Mouse (Mus musculus) gastrocnemius, adult 18-20 months (tissue): ENCODE results near the gene Itga9. TPM values are rescaled to one million over a fixed set of nuclear protein-coding genes. Genes with fewer than 3 reads are reported as not detected.
A peak's percentile ranks its signal among the peaks of the same experiment; 100 is the strongest.

Experiments used
- DNase-seq: peaks from one replicate; pipeline ENCODE4 v3.0.0; 2021; ENCODE audit warnings: low spot score
- total RNA-seq, 2 experiments: library from RNA; stranded (reverse); gene quantifications; 2 replicates each; pipeline ENCODE4 v1.2.3; 2021

Gene Itga9
- total RNA-seq, 2 experiments from 2014 or later = 3.3 to 5.2 TPM

DNA sequence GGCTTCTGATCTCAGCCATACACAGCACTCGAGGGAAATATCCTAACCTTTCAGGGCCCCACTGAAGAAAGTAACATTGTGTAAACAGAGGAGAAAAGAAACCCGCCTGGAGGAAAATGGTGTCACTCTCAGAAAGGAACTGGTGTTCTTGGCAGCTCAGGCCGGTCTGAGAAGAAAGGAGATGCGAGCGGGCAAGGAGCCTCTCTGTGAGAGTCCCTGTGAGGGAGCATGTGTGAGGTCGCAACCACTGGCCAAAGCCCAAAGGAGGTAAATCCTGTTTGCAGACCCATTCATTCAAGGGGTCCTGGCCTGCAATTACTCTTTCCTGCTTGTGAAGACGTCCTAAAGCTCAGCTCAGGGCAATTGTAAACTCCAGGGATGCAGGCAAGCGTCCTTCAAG lies 308.1 kb downstream of the Itga9 start:
- DNase-seq = no peak

DNA sequence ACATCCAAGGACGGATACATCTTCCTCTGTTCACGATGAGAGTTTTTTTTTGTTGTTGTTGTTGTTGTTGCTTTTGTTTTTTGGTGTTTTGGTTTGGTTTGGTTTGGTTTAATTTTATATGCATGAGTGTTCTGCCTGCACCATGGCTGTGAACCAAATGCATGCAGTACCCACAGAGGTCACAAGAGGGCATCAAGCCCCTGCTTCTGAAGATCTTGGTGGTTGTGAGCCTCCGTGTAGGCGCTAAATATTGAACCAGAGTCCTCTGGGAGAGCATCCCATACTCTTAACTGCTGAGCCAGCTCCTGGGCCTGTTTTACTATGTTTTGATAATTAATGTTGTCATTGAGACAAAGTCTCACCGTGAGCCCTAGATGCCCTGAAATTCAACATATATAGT lies 308.8 kb downstream of the Itga9 start:
- no peak for DNase-seq

DNA sequence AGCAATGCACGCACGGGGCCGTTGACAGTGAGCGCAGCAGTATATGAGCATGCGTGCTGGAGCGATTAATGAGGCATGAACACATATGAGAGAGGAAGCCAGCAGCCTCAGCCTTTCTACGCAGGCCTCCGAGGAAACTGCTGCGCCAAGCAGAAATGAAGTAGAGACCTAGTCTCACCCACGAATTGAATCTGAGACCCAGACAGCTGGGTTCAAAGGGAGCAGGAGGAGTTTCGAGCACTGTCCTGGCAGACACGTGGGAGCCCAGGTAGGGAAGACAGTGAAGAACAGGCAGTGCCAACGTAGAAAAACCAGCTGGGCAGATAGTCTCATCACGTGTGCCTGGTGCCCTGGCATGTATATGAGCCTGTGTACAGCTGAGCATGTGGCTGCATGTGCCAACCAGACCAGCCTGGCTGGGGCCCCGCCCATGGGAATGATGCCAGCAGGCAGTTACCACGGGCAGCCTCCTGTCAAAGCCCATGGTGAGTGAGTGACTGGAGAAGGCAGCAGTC lies 313.2 kb downstream of the Itga9 start:
- DNase-seq = no peak

DNA sequence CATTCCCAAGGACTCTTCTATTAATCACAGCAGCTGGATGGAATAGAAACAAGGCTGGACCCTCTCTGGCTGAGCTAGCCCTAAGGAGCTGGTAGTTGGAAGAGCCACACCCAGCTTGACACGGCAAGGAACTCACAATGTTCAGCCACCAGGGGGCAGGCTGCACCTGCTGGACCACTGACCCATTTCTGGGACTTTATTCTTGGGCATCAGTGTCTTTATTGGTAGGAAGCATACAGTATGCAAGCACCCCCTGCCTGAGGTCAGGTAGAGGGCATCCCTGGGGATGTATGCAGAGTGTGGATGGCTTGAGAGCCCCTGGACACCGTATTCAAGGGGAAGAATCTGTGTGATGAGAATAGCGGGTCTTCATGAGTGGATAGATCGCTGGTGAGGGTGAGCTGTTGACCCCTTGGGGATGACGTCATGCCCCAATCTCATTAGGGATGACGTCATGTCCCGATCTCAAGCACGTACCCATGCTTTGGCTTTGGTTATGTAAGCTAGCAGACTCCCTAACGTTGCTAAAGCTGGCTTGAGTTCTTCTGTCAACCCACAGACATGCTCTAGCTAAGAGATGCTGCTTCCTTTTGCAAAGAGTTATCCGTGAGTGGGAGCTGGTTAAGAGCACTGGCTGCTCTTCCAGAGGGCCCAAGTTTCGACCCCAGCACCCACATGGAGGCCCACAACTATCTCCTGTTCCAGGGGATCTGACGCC lies 314.5 kb downstream of the Itga9 start:
- DNase-seq = peak; percentile 77

DNA sequence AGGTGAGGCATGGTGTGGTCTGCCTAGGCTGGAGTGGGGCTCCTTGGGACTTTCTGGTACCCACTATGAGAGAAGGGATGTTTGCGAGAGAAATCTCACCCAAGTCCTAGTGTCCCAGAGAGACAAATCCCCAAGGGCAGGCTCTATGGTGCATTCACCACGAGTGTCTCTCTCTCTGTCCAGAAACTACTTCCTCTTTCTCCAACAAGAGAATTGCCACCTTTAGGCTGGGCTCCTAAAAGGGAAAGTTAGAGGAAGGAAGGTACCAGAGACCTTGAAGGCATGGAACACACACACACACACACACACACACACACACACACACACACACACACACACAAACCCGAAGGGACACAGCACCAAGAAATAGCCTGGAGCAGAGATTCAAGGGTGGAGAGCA lies 315.4 kb downstream of the Itga9 start:
- DNase-seq = no peak

DNA sequence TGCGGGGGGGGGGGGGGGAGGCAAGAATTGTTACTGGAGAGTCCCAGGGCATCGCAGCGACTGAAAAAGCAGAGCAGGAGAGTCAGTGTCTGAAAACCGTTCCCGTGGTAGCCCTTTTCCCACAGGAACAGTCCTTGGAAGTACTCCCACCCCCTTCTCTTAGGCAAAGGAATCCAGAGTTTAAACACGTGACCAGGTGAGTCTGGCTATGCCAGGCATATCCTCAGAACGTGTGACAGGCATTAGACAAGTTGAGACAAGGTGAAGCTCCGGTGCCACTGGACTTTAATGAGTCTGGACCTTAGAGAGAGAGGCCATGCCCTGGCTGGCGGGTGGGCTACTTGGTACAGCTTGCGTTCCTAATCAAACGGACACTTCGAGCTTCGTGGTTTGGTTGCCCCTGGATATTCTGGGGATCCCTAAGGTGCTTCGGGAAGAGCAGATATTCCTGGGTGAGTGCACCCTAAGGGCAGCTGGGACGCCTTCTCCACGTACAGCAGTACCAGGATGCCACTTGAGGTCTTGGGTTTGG lies 318.1 kb downstream of the Itga9 start:
- DNase-seq = no peak

DNA sequence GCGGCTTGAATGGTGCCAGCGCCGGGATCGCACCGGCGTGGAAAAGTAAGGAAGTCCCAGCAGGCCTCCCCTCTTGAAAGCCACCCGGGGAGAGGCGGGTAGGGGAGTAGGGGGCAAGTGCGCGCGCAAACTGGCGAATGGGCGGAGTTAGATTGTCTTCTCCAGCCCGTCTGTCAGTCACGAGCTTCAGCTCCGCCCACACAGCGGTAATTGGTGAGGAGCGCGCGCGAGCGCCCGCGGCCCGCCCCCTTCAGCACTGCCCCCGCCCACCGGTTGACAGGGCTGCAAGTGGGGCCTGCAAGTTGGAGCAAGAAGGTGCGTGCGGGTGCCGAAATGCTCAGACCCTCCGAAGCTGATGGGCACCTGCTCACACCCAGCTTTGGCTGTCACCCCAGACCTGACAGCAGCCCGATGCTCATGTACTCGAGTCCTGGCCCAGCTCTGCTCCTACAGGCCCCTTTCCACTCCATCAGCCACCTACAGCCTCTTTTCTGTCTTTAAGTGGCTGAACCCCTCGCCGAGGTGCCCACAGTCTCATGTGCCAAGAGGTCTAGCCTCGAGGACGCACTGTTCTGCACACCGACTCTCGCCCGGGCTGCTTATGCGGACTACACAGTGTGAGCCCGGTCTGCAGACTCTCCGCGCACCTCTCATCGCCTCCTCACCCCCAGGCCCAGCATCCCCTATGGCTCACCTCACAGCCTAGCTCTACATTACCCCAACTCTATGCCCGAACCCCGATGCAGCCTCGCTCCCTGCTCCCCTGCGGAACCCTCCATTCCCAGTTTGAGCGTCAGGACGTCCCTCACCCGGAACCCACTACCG lies 319.0 kb downstream of the Itga9 start:
- DNase-seq = peak; percentile 93

DNA sequence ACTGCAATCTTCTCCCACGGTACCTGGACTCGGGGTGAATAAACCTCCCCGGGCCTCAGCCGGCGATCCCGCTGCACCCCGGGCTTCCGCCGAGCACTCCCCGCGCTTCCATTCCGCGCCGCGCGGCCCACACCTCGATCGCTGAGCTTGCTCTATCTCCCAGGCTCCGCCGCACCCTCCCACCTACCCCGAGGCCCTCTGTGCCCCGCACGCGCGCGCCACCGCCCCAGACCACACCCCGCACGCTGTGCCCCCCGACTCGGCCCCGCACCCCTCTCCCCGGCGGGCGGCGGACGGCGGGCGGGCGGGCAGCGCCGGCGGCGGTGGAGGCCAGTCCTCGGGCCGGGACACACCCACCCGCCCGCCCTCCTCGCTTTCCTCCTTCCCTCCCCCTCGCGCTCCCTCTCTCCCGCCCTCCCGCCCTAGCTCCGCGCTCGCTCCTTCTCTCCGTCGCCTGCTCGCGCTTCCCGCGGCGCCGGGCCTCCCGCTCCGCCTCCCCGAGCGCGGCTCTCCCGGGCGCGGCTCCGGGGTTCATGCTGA lies 319.7 kb downstream of the Itga9 start, which contains the start of gene Ctdspl:
Gene Ctdspl (plus strand): TSS at position 343 of the 540 bp plus-strand sequence.
- DNase-seq = peak; percentile 32

DNA sequence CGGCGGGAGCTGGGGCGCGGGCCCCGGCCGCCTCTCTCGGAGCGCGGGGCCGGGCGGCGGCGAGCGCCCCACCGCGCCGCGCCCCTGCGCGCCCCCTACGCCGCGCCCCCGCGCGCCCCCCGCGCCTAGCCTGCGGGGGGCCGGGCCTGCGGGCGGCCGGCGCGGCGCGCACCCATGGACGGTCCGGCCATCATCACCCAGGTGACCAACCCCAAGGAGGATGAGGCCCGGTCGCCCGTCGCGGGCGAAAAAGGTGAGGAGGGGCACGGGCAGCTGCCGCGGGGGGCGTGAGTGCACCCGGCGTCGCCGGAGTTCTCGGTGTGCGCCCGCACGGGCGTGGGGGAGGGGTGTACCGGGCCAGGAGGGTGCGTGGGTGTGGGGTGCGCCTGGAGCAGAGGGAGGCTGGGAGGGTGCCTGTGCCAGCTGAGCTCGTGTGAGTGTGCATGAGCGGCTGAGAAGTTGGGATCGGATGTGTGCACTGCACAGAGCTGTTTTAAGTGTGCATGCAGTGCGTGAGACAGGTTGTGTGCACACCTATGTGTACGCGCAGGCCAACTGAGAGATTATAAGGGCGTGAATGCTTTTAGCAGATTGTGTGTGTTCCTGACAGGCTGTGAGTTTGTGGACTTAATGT lies 320.3 kb downstream of the Itga9 start:
- DNase-seq = peak; percentile 23

DNA sequence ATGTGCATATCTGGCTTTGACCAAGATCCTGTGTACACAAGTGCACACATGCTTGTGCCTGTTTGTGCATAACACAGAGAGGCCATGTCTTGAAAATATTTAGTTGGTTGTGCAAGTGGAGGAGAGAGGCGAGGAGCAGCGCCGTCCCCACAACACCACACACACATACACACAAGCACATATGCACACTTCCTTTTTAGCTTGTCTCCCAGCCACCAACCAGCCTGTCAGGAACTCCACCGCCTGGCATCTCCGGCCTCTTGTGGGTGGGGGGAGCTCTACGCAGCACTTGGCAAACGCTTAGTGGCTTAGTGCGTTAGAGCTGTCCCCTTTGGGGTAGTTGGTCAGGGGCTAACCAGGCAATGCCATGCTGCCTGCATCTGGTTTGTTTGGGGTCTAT lies 321.0 kb downstream of the Itga9 start:
- no peak for DNase-seq

DNA sequence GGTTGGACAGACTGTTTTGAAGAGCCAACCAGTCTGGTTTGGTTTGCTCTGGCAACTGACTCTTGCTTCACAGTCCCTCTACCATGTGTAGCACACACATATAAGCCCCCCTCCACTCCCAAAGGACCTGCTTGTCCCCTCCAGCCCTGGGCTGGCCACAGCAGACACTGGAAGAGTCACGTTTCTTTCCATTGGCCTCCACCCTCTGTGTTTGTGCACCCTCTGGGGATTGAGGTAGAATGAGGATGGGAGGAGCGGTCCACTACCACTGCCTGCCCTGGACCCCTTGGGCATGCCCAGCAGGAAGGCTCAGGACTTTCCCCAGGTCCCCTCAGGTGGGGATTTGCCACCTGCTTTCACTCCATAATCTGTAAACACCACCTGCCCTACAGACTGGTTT lies 321.5 kb downstream of the Itga9 start:
- no peak for DNase-seq

DNA sequence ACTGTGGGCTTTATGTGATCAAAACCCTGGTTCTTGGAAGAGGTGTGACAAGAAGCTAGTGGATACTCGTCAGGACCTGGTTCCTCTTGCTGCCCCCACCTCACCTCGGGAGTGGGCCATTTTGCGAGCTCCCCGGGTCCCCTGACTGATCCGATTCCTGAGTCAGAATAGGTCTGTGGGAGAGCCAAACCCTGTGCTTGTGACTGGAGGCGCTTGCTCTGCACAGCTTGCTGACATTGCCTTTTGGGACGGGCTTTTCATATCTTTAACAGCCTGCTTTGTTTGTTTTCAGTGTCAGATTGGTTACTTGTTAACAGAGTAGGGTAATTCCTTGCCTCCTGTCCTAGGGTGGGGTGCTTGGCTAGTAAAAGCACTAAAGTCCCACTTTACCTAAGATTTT lies 322.2 kb downstream of the Itga9 start:
- DNase-seq = no peak

DNA sequence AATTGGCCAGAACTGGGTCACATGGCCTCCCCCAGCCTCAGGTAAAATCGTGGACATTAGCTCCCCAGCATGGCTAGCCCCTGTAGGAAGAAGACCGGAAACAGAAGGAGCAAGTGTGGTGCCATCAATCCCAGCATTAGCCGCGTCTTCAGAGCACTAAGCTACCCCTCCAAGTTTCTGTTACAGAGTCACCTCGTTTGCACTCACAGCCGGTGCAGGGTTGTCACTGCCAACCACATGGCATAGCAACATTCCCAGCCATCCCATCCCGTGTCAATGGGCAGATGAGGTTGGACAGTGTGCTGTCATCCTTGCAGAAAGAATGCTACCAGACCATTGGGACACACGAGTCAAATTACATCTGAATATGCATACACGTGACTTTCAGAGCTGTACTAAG lies 324.1 kb downstream of the Itga9 start:
- no peak for DNase-seq

DNA sequence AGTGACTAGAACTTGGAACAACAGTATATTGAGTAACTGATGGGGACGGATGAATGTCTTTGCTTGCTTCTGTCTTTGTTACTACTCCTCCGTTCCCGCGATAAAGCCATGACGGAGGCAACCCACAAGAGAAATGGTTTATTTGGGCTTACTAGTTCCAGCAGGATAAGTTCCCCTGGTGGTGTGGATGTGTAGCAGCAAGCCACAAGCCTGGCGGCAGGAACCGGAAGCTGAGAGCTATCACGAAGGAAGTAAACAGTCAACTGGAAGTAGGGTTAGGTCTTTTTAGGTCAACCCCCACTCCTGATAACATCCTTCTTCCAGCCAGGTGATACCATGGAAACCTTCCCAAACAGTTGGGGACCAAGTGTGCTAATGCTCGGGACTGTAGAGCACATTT lies 327.3 kb downstream of the Itga9 start:
- DNase-seq = no peak

DNA sequence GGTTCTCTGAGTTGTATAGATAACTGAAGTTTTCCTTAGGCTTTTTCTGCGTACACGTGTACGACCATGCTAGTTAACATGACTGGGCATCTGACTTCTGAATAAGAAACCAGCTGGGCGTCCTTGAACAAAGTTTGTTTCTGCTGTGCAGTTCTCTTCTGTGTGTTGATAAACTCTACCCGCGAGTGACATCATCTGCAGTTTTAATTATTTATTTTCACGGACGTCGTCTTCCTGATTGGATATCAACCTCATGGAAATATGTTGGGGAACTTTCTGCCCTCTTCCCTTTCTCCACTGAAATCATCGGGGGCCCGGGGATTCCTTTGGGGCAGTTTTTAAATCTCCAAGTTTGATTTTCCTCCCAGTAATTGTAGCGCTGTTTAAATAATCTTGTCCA lies 327.8 kb downstream of the Itga9 start:
- no peak for DNase-seq

DNA sequence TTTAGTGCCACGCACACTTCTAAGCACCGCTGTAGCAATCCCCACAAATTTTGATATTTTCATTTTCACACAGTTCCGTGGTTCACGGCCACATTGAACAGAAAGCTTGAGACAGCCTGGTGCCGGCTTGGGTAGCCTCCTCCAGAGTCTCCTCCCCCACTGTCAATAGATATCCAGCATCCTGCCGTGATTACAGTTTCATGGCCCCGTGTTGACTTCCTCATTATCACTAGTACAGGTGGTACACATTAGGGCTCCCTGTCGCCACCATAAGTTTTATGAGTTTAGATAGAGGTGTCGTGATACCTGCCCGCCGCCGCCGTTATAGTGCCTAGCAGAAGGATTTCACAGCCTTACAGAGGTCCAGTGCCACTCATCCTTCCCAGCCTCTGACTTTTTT lies 328.6 kb downstream of the Itga9 start:
- DNase-seq = no peak

DNA sequence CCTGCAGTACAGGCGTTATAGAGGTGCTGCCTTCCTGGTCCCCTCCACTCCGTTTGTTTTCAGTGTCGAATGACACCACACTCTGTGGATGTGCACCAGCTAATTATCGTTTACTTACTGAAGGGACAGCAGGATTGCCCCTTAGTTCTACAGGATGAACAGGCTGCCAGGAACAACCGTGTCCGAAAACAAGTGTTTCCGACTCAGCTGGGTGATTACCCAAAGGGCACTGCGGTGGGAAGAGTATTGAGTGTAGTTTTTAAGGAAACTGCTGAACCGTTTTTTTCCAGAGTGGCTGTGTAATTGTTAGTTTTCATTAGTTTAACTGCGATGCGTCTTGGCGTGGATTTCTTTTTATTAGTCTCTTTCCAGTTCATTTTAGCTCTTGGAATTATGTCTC lies 329.6 kb downstream of the Itga9 start:
- no peak for DNase-seq

DNA sequence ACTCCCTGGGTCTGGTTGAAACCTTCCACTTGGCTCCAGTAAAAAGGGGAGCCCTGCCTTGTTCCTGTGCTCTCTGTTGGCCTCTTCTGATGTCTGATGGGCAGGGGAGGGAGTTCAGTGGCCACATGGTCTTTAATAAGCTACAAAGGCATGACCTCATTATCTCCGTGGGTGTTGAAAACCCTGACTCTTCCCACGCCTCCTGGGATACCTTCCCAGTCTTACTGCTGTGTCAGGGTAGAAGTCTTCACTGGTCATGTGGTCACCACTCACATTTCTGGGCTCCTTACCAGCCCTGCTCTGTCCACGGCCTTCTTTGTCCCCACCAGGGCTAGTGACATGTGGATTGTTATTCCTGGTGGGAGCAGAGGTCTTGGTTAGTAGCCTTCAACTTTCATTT lies 331.0 kb downstream of the Itga9 start:
- DNase-seq = peak; percentile 44

DNA sequence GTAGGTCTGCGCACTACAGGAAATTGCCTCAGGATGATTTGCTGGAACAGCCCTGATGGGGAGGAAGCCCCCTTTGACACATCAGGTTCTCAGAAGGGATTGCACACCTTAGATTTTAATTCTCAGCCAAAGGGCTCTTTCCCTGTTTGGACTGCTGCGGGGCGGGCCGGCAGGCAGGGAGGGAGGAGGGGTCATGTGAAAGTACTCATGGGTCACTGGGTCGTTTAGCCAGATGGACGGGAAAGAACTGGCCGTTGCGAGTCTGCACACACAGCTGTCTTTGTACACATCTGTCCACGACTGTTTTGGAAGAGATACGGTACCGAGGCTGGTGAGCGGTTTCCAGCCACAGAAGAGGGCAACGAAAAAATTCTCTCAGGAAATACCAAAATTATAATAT lies 332.9 kb downstream of the Itga9 start:
- DNase-seq = no peak

DNA sequence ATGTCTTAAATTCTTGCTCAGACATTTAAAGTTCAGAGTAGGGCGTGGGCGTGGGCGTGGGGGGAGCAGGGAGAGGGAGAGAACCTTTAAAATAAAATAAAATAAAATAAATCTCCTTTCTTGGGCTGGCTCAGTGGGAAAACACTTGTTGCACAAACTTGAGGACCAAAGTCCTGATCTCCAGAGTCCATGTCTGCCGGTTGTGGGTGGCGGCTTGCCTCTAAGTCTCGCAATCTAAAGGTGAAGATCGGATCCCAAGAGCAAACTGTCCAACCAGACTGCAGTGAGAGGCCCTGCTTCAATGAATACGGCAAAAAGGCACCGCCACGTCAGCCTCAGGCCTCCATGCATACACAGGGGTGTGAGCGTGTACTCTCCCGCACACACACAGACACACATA lies 333.3 kb downstream of the Itga9 start:
- no peak for DNase-seq

DNA sequence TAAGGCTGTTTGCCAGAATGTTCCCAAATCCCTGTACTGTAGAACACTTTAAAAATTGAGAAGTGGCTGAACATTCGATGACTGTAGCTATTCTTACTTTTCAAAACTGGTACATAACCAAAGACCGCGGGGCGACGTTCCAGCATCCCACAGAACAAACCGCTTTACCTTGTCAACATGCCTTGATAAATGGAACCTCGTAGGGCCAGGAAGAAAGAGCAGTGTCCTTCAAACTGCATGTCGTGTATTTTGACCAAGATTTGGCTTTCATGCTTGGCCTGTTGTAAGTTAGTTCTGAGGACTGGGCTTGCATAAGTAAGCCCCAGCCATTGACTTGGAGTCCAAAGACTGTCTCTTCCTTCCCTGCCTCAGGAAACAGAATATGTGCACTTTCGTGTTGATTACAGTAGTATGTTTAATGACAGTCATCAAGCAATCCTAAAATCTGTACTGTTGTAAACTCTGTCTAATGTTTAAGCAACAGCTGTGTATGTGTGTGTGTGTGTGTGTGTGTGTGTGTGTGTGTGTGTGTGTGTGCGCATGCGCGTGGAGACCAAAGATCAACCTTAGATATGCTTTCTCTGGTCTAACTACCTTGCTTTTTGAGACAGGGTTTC lies 334.2 kb downstream of the Itga9 start:
- no peak for DNase-seq
